Mouse (Mus musculus) liver, embryonic 11.5 days (tissue): ENCODE results near the gene Sdc4. TPM values are rescaled to one million over a fixed set of nuclear protein-coding genes. Genes with fewer than 3 reads are reported as not detected.

Experiments used
- ATAC-seq: fragments of 200-750 bp; cut with Nextera tagmentation; replicated peaks from 2 replicates; pipeline ENCODE4 v1.8.0; 2017; ENCODE audit warnings: moderate number of reproducible peaks, mild to moderate bottlenecking, moderate TSS enrichment, moderate library complexity; ENCODE audit not compliant: low FRiP score
- DNase-seq: peaks from one replicate; pipeline ENCODE4 v3.0.0-alpha.2; 2017; ENCODE audit warnings: low spot score
- H3K27ac ChIP-seq: fragments of 300-500 bp; sonication (generic); 2 replicates; pipeline ENCODE4 v1.5.1; 2014; ENCODE audit warnings: mild to moderate bottlenecking, low read depth, low read length, control low read depth
- H3K27me3 ChIP-seq: fragments of 300-500 bp; sonication (generic); replicated peaks from 2 replicates; pipeline ENCODE4 v1.6.1; 2014; ENCODE audit warnings: low read length, mixed read lengths; ENCODE audit not compliant: control insufficient read depth, insufficient read depth
- H3K36me3 ChIP-seq: fragments of 300-500 bp; sonication (generic); 2 replicates; pipeline ENCODE4 v1.6.1; 2014; ENCODE audit warnings: mild to moderate bottlenecking, low read length, moderate library complexity, mixed read lengths; ENCODE audit not compliant: control insufficient read depth, insufficient read depth
- H3K4me1 ChIP-seq: fragments of 300-500 bp; sonication (generic); replicated peaks from 2 replicates; pipeline ENCODE4 v1.6.1; 2014; ENCODE audit warnings: low read length, mixed read lengths; ENCODE audit not compliant: control insufficient read depth, insufficient read depth
- H3K4me2 ChIP-seq: fragments of 300-500 bp; sonication (generic); 2 replicates; pipeline ENCODE4 v1.6.1; 2014; ENCODE audit warnings: mild to moderate bottlenecking, control low read depth, moderate library complexity
- H3K4me3 ChIP-seq: fragments of 300-500 bp; sonication (generic); 2 replicates; pipeline ENCODE4 v1.5.1; 2014; ENCODE audit warnings: low read depth, low read length, control low read depth
- H3K9ac ChIP-seq: fragments of 300-500 bp; sonication (generic); 2 replicates; pipeline ENCODE4 v1.6.1; 2014; ENCODE audit warnings: low read depth, low read length, control low read depth
- H3K9me3 ChIP-seq: fragments of 300-500 bp; sonication (generic); 2 replicates; pipeline ENCODE4 v1.6.1; 2016; ENCODE audit warnings: low read length, inconsistent platforms, mixed read lengths; ENCODE audit not compliant: control insufficient read depth
- WGBS: fragments of 180-500 bp; shearing (Covaris S2); extraction: QIAGEN DNeasy Blood & Tissue Kit; methylation state at CpG from one replicate; pipeline ENCODE4 v1.1.7; 2014; 5-methylcytosine and 5-hydroxymethylcytosine counted together
- polyA plus RNA-seq: library from polyadenylated mRNA; unstranded; fragments of >200 nt; fragmentation: Nextera tagmentation; extraction: Ambion mirVana; gene quantifications from 2 replicates; pipeline ENCODE4 v1.2.1, GENCODE M21; 2014

Sdc4 gene
- polyA plus RNA-seq, 1 experiment from 2014 or later: 38.9 TPM

DNA sequence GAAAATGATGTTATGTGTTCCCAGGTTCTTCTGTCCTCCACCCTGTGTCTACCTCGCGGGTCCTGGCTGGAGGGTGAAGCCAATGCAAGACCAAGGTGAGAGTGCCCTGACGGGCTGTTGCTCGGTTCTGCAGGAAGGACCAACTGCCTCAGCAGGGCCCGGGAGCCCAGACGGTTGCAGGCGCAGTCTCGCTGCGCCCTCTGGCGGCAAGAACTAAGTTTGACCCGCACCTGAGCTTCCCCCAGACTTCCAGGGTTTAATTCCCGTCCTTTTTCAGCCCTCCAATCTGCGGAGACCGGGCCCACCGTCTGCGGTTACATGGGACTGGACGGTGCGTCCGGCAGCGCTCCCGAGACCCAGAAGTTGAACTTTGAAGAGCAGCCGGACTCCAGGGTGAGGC, 36.0 kb downstream of the Sdc4 start:
- H3K36me3 ChIP-seq: no peaks in the 10 kb centered on the region
- no peak overlapping the region for H3K27ac ChIP-seq
- ATAC-seq (0 out of 2 replicates have a peak, but pooled peaks have one; percentile 15), DNase-seq (no peak)
- no peak overlapping the region for H3K4me3 ChIP-seq
- H3K27me3 ChIP-seq: peaks cover 79% of the 10 kb centered on the region
- no peak overlapping the region for H3K9ac ChIP-seq
- H3K9me3 ChIP-seq: no peaks in the 10 kb centered on the region
- H3K4me1 ChIP-seq: peaks cover 2% of the 10 kb centered on the region; the same call in 1 of the 2 replicates
- peak overlapping the region; percentile 32; the same call in 1 of the 2 replicates for H3K4me2 ChIP-seq
- WGBS: 1% methylated on average over 22 of the region's 22 CpGs

- DNase-seq (no peak), ATAC-seq (no peak)
- H3K27me3 ChIP-seq: peaks cover 96% of the 10 kb centered on the region
- peaks cover 2% of the 10 kb centered on the region; the same call in 1 of the 2 replicates for H3K4me1 ChIP-seq
- no peak overlapping the region for H3K4me3 ChIP-seq
- 40% methylated on average over 5 of the region's 5 CpGs for WGBS
- H3K4me2 ChIP-seq: no peak overlapping the region
- H3K9me3 ChIP-seq: no peaks in the 10 kb centered on the region
- no peak overlapping the region for H3K9ac ChIP-seq
- H3K27ac ChIP-seq: no peak overlapping the region
- H3K36me3 ChIP-seq: no peaks in the 10 kb centered on the region
These were observed 38.2 kb downstream of the Sdc4 start for GRCm38 (mm10) chr2:164405519-164405918.

DNA sequence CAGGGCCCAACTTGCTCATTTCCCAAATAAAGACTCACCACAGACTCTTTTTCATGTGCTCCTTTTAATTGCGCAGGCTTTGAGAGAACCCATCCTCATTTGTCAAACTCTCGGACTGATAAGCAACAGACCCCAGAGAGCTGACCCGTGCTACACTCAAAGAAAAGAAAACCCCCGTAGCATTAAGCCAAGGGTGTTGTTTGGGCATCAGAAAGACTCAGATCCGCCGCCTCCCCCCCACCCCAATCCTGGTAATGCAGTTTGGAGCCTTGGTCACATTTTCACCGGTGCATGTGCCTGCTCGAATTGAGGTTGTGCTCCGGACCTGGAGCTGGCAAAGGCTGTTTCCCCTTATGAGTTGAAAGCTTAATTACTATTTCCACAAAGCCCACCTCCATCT, 38.6 kb downstream of the Sdc4 start, which contains the start of gene Matn4:
Gene Matn4, minus strand, starts transcription at position 101 of the 400 bp plus-strand sequence.
- H3K27me3 ChIP-seq: peaks cover 98% of the 10 kb centered on the region
- peaks cover 2% of the 10 kb centered on the region; the same call in 1 of the 2 replicates for H3K4me1 ChIP-seq
- no peak within 1 kb of the TSS for H3K27ac ChIP-seq
- DNase-seq (no peak), ATAC-seq (no peak)
- no peak within 1 kb of the TSS for H3K9ac ChIP-seq
- no peaks in the 10 kb centered on the region for H3K9me3 ChIP-seq
- peak within 1 kb of the TSS; percentile 52 for H3K4me2 ChIP-seq
- 7% methylated on average over 9 of the region's 9 CpGs for WGBS
- peak within 1 kb of the TSS; percentile 33 for H3K4me3 ChIP-seq
- no peaks in the 10 kb centered on the region for H3K36me3 ChIP-seq

GRCm38 (mm10) chr2:164404082-164404990, 39.4 kb downstream of the Sdc4 start:
- no peaks in the 10 kb centered on the region for H3K9me3 ChIP-seq
- H3K4me3 ChIP-seq: peak overlapping the region; percentile 33
- H3K4me2 ChIP-seq: peak overlapping the region; percentile 52
- no peak for ATAC-seq
- no peaks in the 10 kb centered on the region for H3K36me3 ChIP-seq
- no peak overlapping the region for H3K27ac ChIP-seq
- no peak for DNase-seq
- 1% methylated on average over 49 of the region's 49 CpGs for WGBS
- H3K4me1 ChIP-seq: peaks cover 2% of the 10 kb centered on the region; the same call in 1 of the 2 replicates
- peaks cover 99% of the 10 kb centered on the region for H3K27me3 ChIP-seq
- no peak overlapping the region for H3K9ac ChIP-seq

GRCm38 (mm10) chr2:164403396-164404081, 40.1 kb downstream of the Sdc4 start:
- Histone ChIP-seq H3K27ac (no peak overlapping the region), H3K9me3 (no peaks in the 10 kb centered on the region), H3K4me2 (no peak overlapping the region), H3K36me3 (no peaks in the 10 kb centered on the region), H3K4me3 (no peak overlapping the region), H3K27me3 (peaks cover 99% of the 10 kb centered on the region), H3K4me1 (peaks cover 2% of the 10 kb centered on the region; the same call in 1 of the 2 replicates), H3K9ac (no peak overlapping the region)
- WGBS: 8% methylated on average over 14 of the region's 14 CpGs
- no peak for DNase-seq
- ATAC-seq: 0 out of 2 replicates have a peak, but pooled peaks have one; percentile 14

- WGBS: 5% methylated on average over 17 of the region's 17 CpGs
- H3K4me2 ChIP-seq: no peak within 1 kb of the TSS
- 0 out of 2 replicates have a peak, but pooled peaks cover 2% of the 10 kb centered on the region for H3K9me3 ChIP-seq
- H3K36me3 ChIP-seq: no peaks in the 10 kb centered on the region
- H3K9ac ChIP-seq: no peak within 1 kb of the TSS
- ATAC-seq: 0 out of 2 replicates have a peak, but pooled peaks have one; percentile 48
- peaks cover 92% of the 10 kb centered on the region for H3K27me3 ChIP-seq
- H3K4me3 ChIP-seq: no peak within 1 kb of the TSS
- DNase-seq: peak; percentile 65
- H3K4me1 ChIP-seq: peaks cover 2% of the 10 kb centered on the region; the same call in 1 of the 2 replicates
- H3K27ac ChIP-seq: no peak within 1 kb of the TSS
These were observed 40.8 kb downstream of the Sdc4 start, which contains the start of gene Rbpjl for GRCm38 (mm10) chr2:164402906-164403305. Gene Rbpjl, plus strand, starts transcription at chr2:164403141.

- H3K4me1 ChIP-seq: no peaks in the 10 kb centered on the region
- no peak for ATAC-seq
- WGBS: 60% methylated on average over 12 of the region's 12 CpGs
- DNase-seq: no peak
- H3K9me3 ChIP-seq: 0 out of 2 replicates have a peak, but pooled peaks cover 2% of the 10 kb centered on the region
- no peaks in the 10 kb centered on the region for H3K36me3 ChIP-seq
- peaks cover 37% of the 10 kb centered on the region for H3K27me3 ChIP-seq
- no peak overlapping the region for H3K27ac ChIP-seq
- no peak overlapping the region for H3K9ac ChIP-seq
- H3K4me2 ChIP-seq: no peak overlapping the region
- no peak overlapping the region for H3K4me3 ChIP-seq
These were observed 46.8 kb downstream of the Sdc4 start for GRCm38 (mm10) chr2:164396911-164397310.

DNA sequence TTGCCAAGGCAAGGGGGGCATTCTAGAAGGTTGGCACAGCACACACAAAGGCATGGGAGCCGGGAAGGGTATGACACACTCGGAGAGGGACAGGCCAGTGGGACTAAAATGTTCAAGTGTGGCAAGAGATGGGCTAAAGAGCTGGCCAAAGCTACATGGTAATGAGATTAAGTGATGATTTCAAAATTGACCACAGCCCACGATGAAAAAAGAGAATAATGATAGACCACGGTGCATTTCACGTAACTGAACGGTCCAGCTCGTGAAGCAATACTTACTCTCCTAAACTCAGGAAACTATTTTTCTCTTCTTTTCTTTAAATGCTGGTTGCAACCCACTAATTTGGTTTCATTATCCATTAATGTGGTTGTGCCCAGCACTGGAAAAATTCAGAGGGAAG, 47.6 kb downstream of the Sdc4 start:
- 85% methylated on average over 7 of the region's 7 CpGs for WGBS
- no peak overlapping the region for H3K4me3 ChIP-seq
- H3K27me3 ChIP-seq: peaks cover 29% of the 10 kb centered on the region
- no peak for DNase-seq
- H3K4me1 ChIP-seq: no peaks in the 10 kb centered on the region
- no peak overlapping the region for H3K27ac ChIP-seq
- no peak overlapping the region for H3K4me2 ChIP-seq
- H3K36me3 ChIP-seq: no peaks in the 10 kb centered on the region
- no peak overlapping the region for H3K9ac ChIP-seq
- H3K9me3 ChIP-seq: 0 out of 2 replicates have a peak, but pooled peaks cover 2% of the 10 kb centered on the region
- ATAC-seq: no peak
